Mouse (Mus musculus) layer of hippocampus, adult 8-10 months (tissue): ENCODE data around the gene Srsf5. TPM values are rescaled to one million over a fixed set of nuclear protein-coding genes. Genes with fewer than 3 reads are reported as not detected.

Experiments used
- DNase-seq, 2 experiments: peaks; one replicate each; pipeline ENCODE4 v3.0.0; 2022; ENCODE audit warnings: low spot score in 2 of 2
- total RNA-seq, 4 experiments: library from RNA; stranded (reverse); gene quantifications; 2 replicates each; pipeline ENCODE4 v1.2.4; 2022

Srsf5 gene
- total RNA-seq, 4 experiments from 2014 or later, result 313 to 401 (median 363) TPM

- no peak for DNase-seq
These were observed 52.3 kb downstream of the Srsf5 start for GRCm38 (mm10) chr12:80997652-80998051.

DNA sequence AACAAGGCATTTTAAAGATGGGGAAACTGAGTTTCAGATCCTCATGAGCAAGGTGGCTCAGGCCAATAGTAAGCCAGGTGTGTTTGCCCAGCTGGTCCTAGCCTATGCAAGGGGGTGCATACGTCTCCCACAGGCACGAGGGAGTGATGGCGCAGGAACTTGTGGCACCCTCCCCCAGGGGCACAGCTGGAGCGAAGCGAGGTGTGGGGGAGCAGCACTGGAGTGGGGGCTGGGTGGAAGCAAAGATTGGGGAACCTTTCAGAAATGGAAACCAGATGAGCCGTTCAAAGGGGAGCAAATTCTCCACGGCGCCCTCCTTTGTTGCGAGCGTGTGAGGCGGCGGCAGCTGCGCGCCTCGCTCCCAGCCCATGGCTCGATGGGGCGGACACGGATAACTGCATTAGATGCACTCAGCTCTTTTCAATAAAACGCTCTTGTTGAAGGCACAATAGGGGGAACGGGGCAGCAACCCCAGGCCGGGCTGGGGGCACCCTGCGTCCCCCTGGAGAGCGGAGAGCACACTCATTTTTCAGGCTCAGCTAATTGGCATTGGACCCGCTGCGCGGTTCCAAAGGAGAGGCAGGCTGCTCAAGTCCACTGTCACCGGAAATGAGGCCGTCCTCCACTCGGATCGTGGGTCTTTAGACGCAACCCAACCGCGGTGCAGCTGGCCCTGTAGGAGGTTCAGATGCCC, 53.4 kb downstream of the Srsf5 start:
- DNase-seq, result no peak

Other genes with a start within 250 kb of the Srsf5 start
- 10 to 100 TPM; 15.1 to 16.6 (median 15.8) TPM for gene Ccdc177, start 184.8 kb upstream of the Srsf5 start, total RNA-seq
- 10 to 100 TPM; 62.8 to 67.0 (median 65.0) TPM for gene Susd6, start 155.0 kb upstream of the Srsf5 start, total RNA-seq
- not detected for gene Slc10a1, start 23.2 kb downstream of the Srsf5 start, total RNA-seq
- gene Smoc1, start 81.3 kb downstream of the Srsf5 start, total RNA-seq, result 10 to 100 TPM in 2 of 4 experiments, 1 to 10 TPM in 2; 8.3 to 15.7 (median 11.5) TPM